Mouse (Mus musculus): ENCODE data around the gene Rassf5. TPM values are rescaled to one million over a fixed set of nuclear protein-coding genes. Genes with fewer than 3 reads are reported as not detected.
"Not testable (repeated sequence)": the region's sequence is repeated elsewhere in the genome, so short reads cannot be mapped to it uniquely, and the experiment has no call there.

Gene Rassf5
- polyA plus RNA-seq, 1 experiment = 15.7 TPM

- no peak for TF ChIP-seq POLR2A (IDR thresholded peaks at IDR 0.05; ENCODE audit: low read depth, low read length)
- no peak overlapping the region for H3K27ac ChIP-seq (ENCODE audit: insufficient read depth, low read length)
- no peak overlapping the region for H3K4me3 ChIP-seq (ENCODE audit: insufficient read depth, low read length)
- peaks cover 7% of the 10 kb centered on the region for H3K4me1 ChIP-seq (ENCODE audit: control insufficient read depth, insufficient read depth, low read length)
These were observed 98.9 kb downstream of the Rassf5 start for GRCm38 (mm10) chr1:131146181-131146614.

DNA sequence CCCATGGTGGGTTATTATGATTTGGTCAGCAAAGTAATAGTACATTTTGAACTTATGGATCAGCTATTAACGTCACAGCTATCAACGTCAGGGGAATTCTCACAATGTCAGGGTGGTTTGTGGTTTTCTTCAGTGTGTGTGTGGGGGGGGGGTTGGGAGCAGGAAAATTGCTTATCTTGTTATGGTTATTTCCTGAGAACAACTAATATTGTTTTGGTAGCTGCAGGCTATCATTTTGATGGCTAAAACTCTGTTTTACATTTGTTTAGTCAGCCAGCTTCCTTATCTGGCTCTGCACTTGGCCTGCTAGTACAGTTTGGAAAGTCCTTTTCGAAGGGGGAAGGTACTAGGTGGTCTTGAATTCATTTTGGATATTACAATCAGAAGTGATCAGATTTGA is 99.8 kb downstream of the Rassf5 start:
- H3K4me3 ChIP-seq (ENCODE audit: insufficient read depth, low read length); H3K27ac ChIP-seq (ENCODE audit: insufficient read depth, low read length): not testable (repeated sequence)
- H3K4me1 ChIP-seq (ENCODE audit: control insufficient read depth, insufficient read depth, low read length) = peaks cover 11% of the 10 kb centered on the region

- TF ChIP-seq POLR2A (IDR thresholded peaks at IDR 0.05; ENCODE audit: low read depth, low read length) (no peak), CTCF (IDR thresholded peaks at IDR 0.05; ENCODE audit: borderline replicate concordance, insufficient read depth, low read length) (no peak)
- Histone ChIP-seq H3K4me3 (ENCODE audit: insufficient read depth, low read length) (no peak overlapping the region), H3K27ac (ENCODE audit: insufficient read depth, low read length) (no peak overlapping the region), H3K4me1 (ENCODE audit: control insufficient read depth, insufficient read depth, low read length) (peaks cover 15% of the 10 kb centered on the region)
These were observed 102.6 kb downstream of the Rassf5 start for GRCm38 (mm10) chr1:131142472-131142871.

DNA sequence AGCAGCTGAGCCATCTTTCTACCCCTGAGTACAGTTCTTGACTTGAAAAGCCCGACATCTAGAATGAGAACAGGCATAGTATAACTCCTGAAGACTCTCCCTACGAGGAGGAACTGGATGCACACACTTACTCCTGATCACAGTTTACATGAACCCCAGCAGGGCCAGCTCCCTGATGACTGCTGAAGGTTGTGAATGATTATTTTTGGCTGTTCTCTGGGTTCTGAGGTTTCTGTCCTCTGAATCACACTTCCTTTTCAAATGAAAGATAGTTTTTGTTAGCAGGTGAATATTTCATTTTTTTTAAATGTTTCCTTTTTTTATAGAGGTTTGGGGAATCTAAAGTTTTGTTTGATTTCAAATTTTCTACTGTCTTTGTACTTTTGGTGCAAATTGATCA is 103.6 kb downstream of the Rassf5 start:
- TF ChIP-seq POLR2A (IDR thresholded peaks at IDR 0.05; ENCODE audit: low read depth, low read length) (no peak), CTCF (IDR thresholded peaks at IDR 0.05; ENCODE audit: borderline replicate concordance, insufficient read depth, low read length) (no peak)
- Histone ChIP-seq H3K4me3 (ENCODE audit: insufficient read depth, low read length) (no peak overlapping the region), H3K27ac (ENCODE audit: insufficient read depth, low read length) (peak overlapping the region; percentile 47; the same call in 1 of the 2 replicates), H3K4me1 (ENCODE audit: control insufficient read depth, insufficient read depth, low read length) (peaks cover 15% of the 10 kb centered on the region)

- H3K27ac ChIP-seq (ENCODE audit: insufficient read depth, low read length) = peak overlapping the region; percentile 81
- H3K4me3 ChIP-seq (ENCODE audit: insufficient read depth, low read length) = no peak overlapping the region
These were observed 105.7 kb downstream of the Rassf5 start for GRCm38 (mm10) chr1:131139102-131140095.

GRCm38 (mm10) chr1:131138191-131139016 is 106.7 kb downstream of the Rassf5 start, which contains the start of gene Dyrk3:
Gene Dyrk3, minus strand, starts transcription at chr1:131138340.
- Histone ChIP-seq H3K27ac (ENCODE audit: insufficient read depth, low read length) (peak within 1 kb of the TSS; percentile 81), H3K4me1 (ENCODE audit: control insufficient read depth, insufficient read depth, low read length) (peaks cover 21% of the 10 kb centered on the region), H3K4me3 (ENCODE audit: insufficient read depth, low read length) (peak within 1 kb of the TSS; percentile 68)
- peak; percentile 81 for TF ChIP-seq POLR2A (IDR thresholded peaks at IDR 0.05; ENCODE audit: low read depth, low read length)
- 0 out of 2 replicates have a peak, but pooled peaks have one; percentile 11 for TF ChIP-seq CTCF (IDR thresholded peaks at IDR 0.05; ENCODE audit: borderline replicate concordance, insufficient read depth, low read length)

More at GRCm38 (mm10) chr1:131139102-131140095, 105.7 kb downstream of the Rassf5 start:
- H3K4me1 ChIP-seq (ENCODE audit: control insufficient read depth, insufficient read depth, low read length) = peaks cover 21% of the 10 kb centered on the region
- TF ChIP-seq POLR2A (IDR thresholded peaks at IDR 0.05; ENCODE audit: low read depth, low read length) = no peak

GRCm38 (mm10) chr1:131137717-131138118 is 107.3 kb downstream of the Rassf5 start:
- TF ChIP-seq POLR2A (IDR thresholded peaks at IDR 0.05; ENCODE audit: low read depth, low read length) = no peak
- TF ChIP-seq CTCF (IDR thresholded peaks at IDR 0.05; ENCODE audit: borderline replicate concordance, insufficient read depth, low read length) = no peak
- Histone ChIP-seq H3K4me1 (ENCODE audit: control insufficient read depth, insufficient read depth, low read length) (peaks cover 21% of the 10 kb centered on the region), H3K27ac (ENCODE audit: insufficient read depth, low read length) (no peak overlapping the region), H3K4me3 (ENCODE audit: insufficient read depth, low read length) (peak overlapping the region; percentile 68)

- TF ChIP-seq POLR2A (IDR thresholded peaks at IDR 0.05; ENCODE audit: low read depth, low read length) = no peak
- no peak for TF ChIP-seq CTCF (IDR thresholded peaks at IDR 0.05; ENCODE audit: borderline replicate concordance, insufficient read depth, low read length)
- H3K4me1 ChIP-seq (ENCODE audit: control insufficient read depth, insufficient read depth, low read length) = peaks cover 21% of the 10 kb centered on the region
- H3K27ac ChIP-seq (ENCODE audit: insufficient read depth, low read length) = no peak overlapping the region
- H3K4me3 ChIP-seq (ENCODE audit: insufficient read depth, low read length) = peak overlapping the region; percentile 68
These were observed 107.9 kb downstream of the Rassf5 start for GRCm38 (mm10) chr1:131137111-131137510.

- TF ChIP-seq CTCF (IDR thresholded peaks at IDR 0.05; ENCODE audit: borderline replicate concordance, insufficient read depth, low read length) (no peak), POLR2A (IDR thresholded peaks at IDR 0.05; ENCODE audit: low read depth, low read length) (no peak)
- Histone ChIP-seq H3K4me1 (ENCODE audit: control insufficient read depth, insufficient read depth, low read length) (peaks cover 13% of the 10 kb centered on the region), H3K4me3 (ENCODE audit: insufficient read depth, low read length) (no peak overlapping the region), H3K27ac (ENCODE audit: insufficient read depth, low read length) (no peak overlapping the region)
These were observed 109.0 kb downstream of the Rassf5 start for GRCm38 (mm10) chr1:131135960-131136629.
